Mouse (Mus musculus) left cerebral cortex, postnatal 25 days (tissue): Measurements from ENCODE around the gene Mepe. TPM values are rescaled to one million over a fixed set of nuclear protein-coding genes. Genes with fewer than 3 reads are reported as not detected.

Source experiments
- DNase-seq, 2 experiments: peaks; one replicate each; pipeline ENCODE4 v3.0.0; 2022; ENCODE audit warnings: low spot score in 2 of 2, mixed read lengths in 1 of 2
- intact Hi-C: fragments of 180-260 bp; cut with DNase I; formaldehyde crosslinking; loops from one replicate; pipeline ENCODE4 v1.15.1; 2025
- total RNA-seq, 2 experiments: library from RNA; stranded (reverse); gene quantifications; 2 replicates each; pipeline ENCODE4 v1.2.3; 2021

Gene Mepe
- total RNA-seq, result not detected

- intact Hi-C loops, result no loop called here
- no peak for DNase-seq
These were observed at the start of gene Mepe for GRCm38 (mm10) chr5:104325029-104325428. TSS of gene Mepe (plus strand) at chr5:104325329.

GRCm38 (mm10) chr5:104294201-104294600 lies 30.9 kb upstream of the Mepe start:
- no peak for DNase-seq
- intact Hi-C loops, result no loop called here

- peak in 1 of 2 experiments; percentile 11 for DNase-seq
- intact Hi-C loops, result no loop called here
These were observed 26.1 kb upstream of the Mepe start, which contains the start of gene Ibsp for GRCm38 (mm10) chr5:104298994-104299393. TSS of gene Ibsp (plus strand) at chr5:104299171.

- intact Hi-C loops, result no loop called here
- DNase-seq, result no peak
These were observed 11.1 kb upstream of the Mepe start for GRCm38 (mm10) chr5:104314073-104314472.

GRCm38 (mm10) chr5:104326884-104327283 lies 1.8 kb downstream of the Mepe start:
- DNase-seq, result no peak
- intact Hi-C loops, result no loop called here

GRCm38 (mm10) chr5:104327389-104327788 lies 2.3 kb downstream of the Mepe start:
- intact Hi-C loops, result no loop called here
- DNase-seq, result peak in 1 of 2 experiments; percentile 33

GRCm38 (mm10) chr5:104327876-104328275 lies 2.7 kb downstream of the Mepe start:
- no peak for DNase-seq
- intact Hi-C loops, result no loop called here

- intact Hi-C loops, result no loop called here
- DNase-seq, result no peak
These were observed 3.3 kb downstream of the Mepe start for GRCm38 (mm10) chr5:104328317-104328850.

- peak in 1 of 2 experiments; percentile 70 for DNase-seq
- intact Hi-C loops, result no loop called here
These were observed 4.3 kb downstream of the Mepe start for GRCm38 (mm10) chr5:104329381-104329780.

- intact Hi-C loops, result no loop called here
- peak in 1 of 2 experiments; percentile 43 for DNase-seq
These were observed 5.0 kb downstream of the Mepe start for GRCm38 (mm10) chr5:104330088-104330487.

- DNase-seq, result no peak
- intact Hi-C loops, result no loop called here
These were observed 7.2 kb downstream of the Mepe start for GRCm38 (mm10) chr5:104332296-104332695.

GRCm38 (mm10) chr5:104333231-104333640 lies 8.1 kb downstream of the Mepe start:
- DNase-seq, result peak; percentile 63 to 77
- intact Hi-C loops, result loop anchor here (1.0 kb wide), 1 partner anchor 114 kb away; no protein-coding TSS in a partner anchor

GRCm38 (mm10) chr5:104333643-104334042 lies 8.5 kb downstream of the Mepe start:
- no peak for DNase-seq
- intact Hi-C loops, result loop anchor here (1.0 kb wide), 1 partner anchor 114 kb away; no protein-coding TSS in a partner anchor

- intact Hi-C loops, result no loop called here
- no peak for DNase-seq
These were observed 9.4 kb downstream of the Mepe start for GRCm38 (mm10) chr5:104334516-104334915.

- DNase-seq, result no peak
- intact Hi-C loops, result loop anchor here (5.0 kb wide), 1 partner anchor 259 kb away; the partner anchor contains the start of gene Gm17660
These were observed 10.8 kb downstream of the Mepe start for GRCm38 (mm10) chr5:104335962-104336361.

- no peak for DNase-seq
- intact Hi-C loops, result loop anchor here (5.0 kb wide), 1 partner anchor 260 kb away; the partner anchor contains the start of gene Gm17660
These were observed 12.4 kb downstream of the Mepe start for GRCm38 (mm10) chr5:104337491-104337890.

GRCm38 (mm10) chr5:104339009-104339408 lies 13.9 kb downstream of the Mepe start:
- intact Hi-C loops, result loop anchor here (2.0 to 5.0 kb wide), 2 partner anchors 208 to 262 kb away; partner anchors contain the start of gene Gm17660

GRCm38 (mm10) chr5:104339706-104340512 lies 14.8 kb downstream of the Mepe start:
- intact Hi-C loops, result loop anchor here (2.0 to 5.0 kb wide), 4 partner anchors 107 to 341 kb away; partner anchors contain the start of gene Gm17660
- DNase-seq, result peak in 1 of 2 experiments; percentile 58

More at GRCm38 (mm10) chr5:104339009-104339408, 13.9 kb downstream of the Mepe start:
- peak in 1 of 2 experiments; percentile 78 for DNase-seq

- DNase-seq, result no peak
- intact Hi-C loops, result loop anchor here (2.0 to 5.0 kb wide), 2 partner anchors 107 to 342 kb away; no protein-coding TSS in a partner anchor
These were observed 15.3 kb downstream of the Mepe start for GRCm38 (mm10) chr5:104340513-104340829.

- intact Hi-C loops, result loop anchor here (5.0 kb wide), 1 partner anchor 104 kb away; no protein-coding TSS in a partner anchor
- no peak for DNase-seq
These were observed 17.8 kb downstream of the Mepe start for GRCm38 (mm10) chr5:104342881-104343280.
